Mouse (Mus musculus) embryonic facial prominence, embryonic 14.5 days (tissue): ENCODE results near the gene Nars2. TPM values are rescaled to one million over a fixed set of nuclear protein-coding genes. Genes with fewer than 3 reads are reported as not detected.

Experiments used
- ATAC-seq: fragments of 200-750 bp; cut with Nextera tagmentation; 2 replicates; pipeline ENCODE4 v1.8.0; 2017; ENCODE audit warnings: low read depth, moderate number of reproducible peaks, moderate TSS enrichment
- DNase-seq: peaks from one replicate; pipeline ENCODE4 v3.0.0-alpha.2; 2015; ENCODE audit warnings: low spot score
- H3K27ac ChIP-seq: fragments of 300-500 bp; sonication (generic); replicated peaks from 2 replicates; pipeline ENCODE4 v1.5.1; 2014; ENCODE audit warnings: low read depth, mild to moderate bottlenecking, low read length, moderate library complexity
- H3K27me3 ChIP-seq: fragments of 300-500 bp; sonication (generic); replicated peaks from 2 replicates; pipeline ENCODE4 v1.6.1; 2014; ENCODE audit warnings: low read length; ENCODE audit not compliant: control insufficient read depth, insufficient read depth
- H3K36me3 ChIP-seq: fragments of 300-500 bp; sonication (generic); 2 replicates; pipeline ENCODE4 v1.6.1; 2014; ENCODE audit warnings: low read length, mixed read lengths; ENCODE audit not compliant: control insufficient read depth, insufficient read depth
- H3K4me1 ChIP-seq: fragments of 300-500 bp; sonication (generic); 2 replicates; pipeline ENCODE4 v1.6.1; 2014; ENCODE audit warnings: antibody characterized with exemption, low read length; ENCODE audit not compliant: control insufficient read depth, insufficient read depth
- H3K4me2 ChIP-seq: fragments of 300-500 bp; sonication (generic); 2 replicates; pipeline ENCODE4 v1.6.1; 2014; ENCODE audit warnings: low read depth, mild to moderate bottlenecking, low read length, moderate library complexity, mixed read lengths
- H3K4me3 ChIP-seq: fragments of 300-500 bp; sonication (generic); 2 replicates; pipeline ENCODE4 v1.5.1; 2014; ENCODE audit warnings: low read depth, mild to moderate bottlenecking, low read length
- H3K9ac ChIP-seq: fragments of 300-500 bp; sonication (generic); 2 replicates; pipeline ENCODE4 v1.6.1; 2014; ENCODE audit warnings: low read depth, mild to moderate bottlenecking, low read length, moderate library complexity, mixed read lengths
- H3K9me3 ChIP-seq: fragments of 300-500 bp; sonication (generic); 2 replicates; pipeline ENCODE4 v1.6.1; 2016; ENCODE audit warnings: low read length; ENCODE audit not compliant: control insufficient read depth
- WGBS: fragments of 180-500 bp; shearing (Covaris S2); extraction: QIAGEN DNeasy Blood & Tissue Kit; methylation state at CpG from one replicate; pipeline ENCODE4 v1.1.7; 2014; 5-methylcytosine and 5-hydroxymethylcytosine counted together
- polyA plus RNA-seq: library from polyadenylated mRNA; unstranded; fragments of >200 nt; fragmentation: Nextera tagmentation; extraction: Ambion mirVana; gene quantifications from 2 replicates; pipeline ENCODE4 v1.2.1, GENCODE M21; 2014

Gene Nars2
- polyA plus RNA-seq, 1 experiment from 2014 or later, result 19.2 TPM

GRCm38 (mm10) chr7:96952094-96952493 is 789 bp downstream of the Nars2 start:
- WGBS, result 26% methylated on average over 5 of the region's 5 CpGs
- Histone ChIP-seq H3K4me2 (peak overlapping the region; percentile 77), H3K27me3 (no peaks in the 10 kb centered on the region), H3K27ac (peak overlapping the region; percentile 88; the same call in 1 of the 2 replicates), H3K4me3 (peak overlapping the region; percentile 72), H3K9me3 (no peaks in the 10 kb centered on the region), H3K36me3 (peaks cover 10% of the 10 kb centered on the region; the same call in 1 of the 2 replicates), H3K4me1 (peaks cover 9% of the 10 kb centered on the region), H3K9ac (peak overlapping the region; percentile 80)
- ATAC-seq, result no peak
- no peak for DNase-seq

GRCm38 (mm10) chr7:96959168-96959567 is 7.9 kb downstream of the Nars2 start:
- H3K27me3 ChIP-seq, result no peaks in the 10 kb centered on the region
- no peak overlapping the region for H3K27ac ChIP-seq
- no peak overlapping the region for H3K4me2 ChIP-seq
- H3K4me3 ChIP-seq, result no peak overlapping the region
- no peaks in the 10 kb centered on the region for H3K9me3 ChIP-seq
- ATAC-seq (no peak), DNase-seq (no peak)
- H3K9ac ChIP-seq, result no peak overlapping the region
- peaks cover 35% of the 10 kb centered on the region for H3K36me3 ChIP-seq
- H3K4me1 ChIP-seq, result no peaks in the 10 kb centered on the region
- WGBS, result 92% methylated on average over 5 of the region's 5 CpGs

- Histone ChIP-seq H3K27me3 (no peaks in the 10 kb centered on the region), H3K4me2 (no peak overlapping the region), H3K27ac (no peak overlapping the region), H3K9ac (no peak overlapping the region), H3K4me3 (no peak overlapping the region), H3K9me3 (no peaks in the 10 kb centered on the region), H3K4me1 (no peaks in the 10 kb centered on the region), H3K36me3 (no peaks in the 10 kb centered on the region)
- no peak for ATAC-seq
- DNase-seq, result no peak
- 48% methylated on average over 3 of the region's 3 CpGs for WGBS
Measured at GRCm38 (mm10) chr7:96967188-96967587, 15.9 kb downstream of the Nars2 start.

- H3K27me3 ChIP-seq, result no peaks in the 10 kb centered on the region
- peak; percentile 18; the same call in 1 of the 2 replicates for ATAC-seq
- H3K9ac ChIP-seq, result no peak overlapping the region
- no peak overlapping the region for H3K4me2 ChIP-seq
- no peaks in the 10 kb centered on the region; the same call in 1 of the 2 replicates for H3K36me3 ChIP-seq
- 19% methylated on average over 1 of the region's 1 CpGs for WGBS
- H3K4me1 ChIP-seq, result no peaks in the 10 kb centered on the region
- no peak overlapping the region for H3K4me3 ChIP-seq
- no peaks in the 10 kb centered on the region for H3K9me3 ChIP-seq
- peak; percentile 70 for DNase-seq
- H3K27ac ChIP-seq, result no peak overlapping the region
Measured at GRCm38 (mm10) chr7:96970359-96970758, 19.1 kb downstream of the Nars2 start.

GRCm38 (mm10) chr7:96971027-96971996 is 20.0 kb downstream of the Nars2 start:
- no peak overlapping the region for H3K4me3 ChIP-seq
- no peak overlapping the region for H3K4me2 ChIP-seq
- no peak for DNase-seq

GRCm38 (mm10) chr7:96972138-96972904 is 21.0 kb downstream of the Nars2 start:
- H3K27me3 ChIP-seq, result no peaks in the 10 kb centered on the region
- ATAC-seq (no peak), DNase-seq (no peak)
- H3K4me1 ChIP-seq, result no peaks in the 10 kb centered on the region
- no peaks in the 10 kb centered on the region for H3K9me3 ChIP-seq
- no peak overlapping the region for H3K27ac ChIP-seq
- H3K4me2 ChIP-seq, result no peak overlapping the region
- H3K4me3 ChIP-seq, result no peak overlapping the region
- no peak overlapping the region for H3K9ac ChIP-seq
- no peaks in the 10 kb centered on the region; the same call in 1 of the 2 replicates for H3K36me3 ChIP-seq
- WGBS, result 85% methylated on average over 8 of the region's 8 CpGs

More at GRCm38 (mm10) chr7:96971027-96971996, 20.0 kb downstream of the Nars2 start:
- H3K27me3 ChIP-seq, result no peaks in the 10 kb centered on the region
- H3K27ac ChIP-seq, result 0 out of 2 replicates have a peak overlapping the region, but pooled peaks have one; percentile 10
- ATAC-seq, result no peak
- H3K9ac ChIP-seq, result 0 out of 2 replicates have a peak overlapping the region, but pooled peaks have one; percentile 46
- no peaks in the 10 kb centered on the region; the same call in 1 of the 2 replicates for H3K36me3 ChIP-seq
- H3K4me1 ChIP-seq, result no peaks in the 10 kb centered on the region
- 70% methylated on average over 21 of the region's 21 CpGs for WGBS
- no peaks in the 10 kb centered on the region for H3K9me3 ChIP-seq

- no peaks in the 10 kb centered on the region for H3K4me1 ChIP-seq
- no peaks in the 10 kb centered on the region for H3K27me3 ChIP-seq
- H3K27ac ChIP-seq, result no peak overlapping the region
- no peaks in the 10 kb centered on the region for H3K9me3 ChIP-seq
- no peak overlapping the region for H3K4me2 ChIP-seq
- WGBS, result 83% methylated on average over 5 of the region's 5 CpGs
- DNase-seq, result no peak
- no peaks in the 10 kb centered on the region; the same call in 1 of the 2 replicates for H3K36me3 ChIP-seq
- ATAC-seq, result no peak
- no peak overlapping the region for H3K4me3 ChIP-seq
- H3K9ac ChIP-seq, result no peak overlapping the region
Measured at GRCm38 (mm10) chr7:96975914-96976313, 24.6 kb downstream of the Nars2 start.

GRCm38 (mm10) chr7:96977209-96977608 is 25.9 kb downstream of the Nars2 start:
- Histone ChIP-seq H3K36me3 (no peaks in the 10 kb centered on the region; the same call in 1 of the 2 replicates), H3K9me3 (no peaks in the 10 kb centered on the region), H3K27ac (no peak overlapping the region), H3K27me3 (no peaks in the 10 kb centered on the region), H3K4me3 (no peak overlapping the region), H3K4me1 (no peaks in the 10 kb centered on the region), H3K4me2 (no peak overlapping the region), H3K9ac (no peak overlapping the region)
- 86% methylated on average over 1 of the region's 1 CpGs for WGBS
- ATAC-seq (no peak), DNase-seq (no peak)
